ENCODE assay signal across 14 mouse cellular contexts in genomic region chr13:24515101-24515675, GRCm38 (mm10).
DNase-seq lines count a peak whose midpoint lies in the region; ATAC-seq lines count a peak whose summit lies in the region.
"Had no signal": no experiment of that assay in that cellular context is flagged by ENCODE, and none has a peak within 500 bp of the region (broad histone marks: within the 10 kb centered on the region; RNA-seq: fewer than 3 reads in every experiment).

No protein-coding gene starts in this region.

- no peaks in the 10 kb centered on the region for H3K27me3 ChIP-seq in megakaryocyte, embryonic 14.5 days (replicated peaks)
- H3K27me3 ChIP-seq: neural tube, embryonic 13.5 days had no signal

- peak overlapping the region; percentile 62 for H3K4me3 ChIP-seq in megakaryocyte, embryonic 14.5 days (replicated peaks)
- H3K4me3 ChIP-seq: neural tube, embryonic 13.5 days had no signal

- no peaks in the 10 kb centered on the region for H3K9me3 ChIP-seq in megakaryocyte, embryonic 14.5 days
- H3K9me3 ChIP-seq: neural tube, embryonic 13.5 days had no signal

- ATAC-seq in hematopoietic stem cell, adult 5-6 weeks (replicated peaks in 1 of 2; ENCODE audit: insufficient read depth in 1 of 2, low FRiP score in 2 of 2, low TSS enrichment in 1 of 2, low read depth in 1 of 2, poor library complexity in 2 of 2, severe bottlenecking in 2 of 2): peak; percentile 21 to 28; a peak in 1 of 4 replicates
- ATAC-seq in frontal cortex, adult (ENCODE audit: low TSS enrichment): no peak
- ATAC-seq: forebrain, embryonic 14.5 days had no signal

- H3K36me3 ChIP-seq in megakaryocyte, embryonic 14.5 days (replicated peaks; ENCODE audit: low read length): peaks cover 81% of the 10 kb centered on the region
- H3K36me3 ChIP-seq: neural tube, embryonic 13.5 days had no signal

- H3K4me1 ChIP-seq in megakaryocyte, embryonic 14.5 days: peaks cover 94% of the 10 kb centered on the region

- DNase-seq in B cell, adult 2 months: peak; percentile 46 to 49
- DNase-seq in ES-CJ7 (ENCODE audit: low read depth, low spot score): peak; percentile 14
- DNase-seq in kidney, postnatal 10 days: no peak
- no peak for DNase-seq in T-cell, adult 2 months (ENCODE audit: low spot score)
- DNase-seq in thymus, postnatal 4 days: no peak
- DNase-seq: adrenal gland, postnatal 10 days; heart, postnatal 10 days; kidney, postnatal 25 days; midbrain, embryonic 14.5 days had no signal

Comparison
In these comparisons a context has a peak if more than half of its experiments do, and no peak if none do; other contexts are left out.
1. DNase-seq: peak in B cell, adult 2 months (2 of 2) and ES-CJ7 (single experiment); none in kidney, postnatal 10 days (single experiment), T-cell, adult 2 months (single experiment) and thymus, postnatal 4 days (single experiment).